Mouse (Mus musculus) embryo, embryonic 10.5 days (tissue): Measurements from ENCODE around the gene Tmem63b.
A peak's percentile ranks its signal among the peaks of the same experiment; 100 is the strongest.

Experiments used
- DNase-seq: peaks from one replicate; pipeline ENCODE4 v3.0.0-alpha.2; 2015; ENCODE audit warnings: low spot score

Gene Tmem63b

DNA sequence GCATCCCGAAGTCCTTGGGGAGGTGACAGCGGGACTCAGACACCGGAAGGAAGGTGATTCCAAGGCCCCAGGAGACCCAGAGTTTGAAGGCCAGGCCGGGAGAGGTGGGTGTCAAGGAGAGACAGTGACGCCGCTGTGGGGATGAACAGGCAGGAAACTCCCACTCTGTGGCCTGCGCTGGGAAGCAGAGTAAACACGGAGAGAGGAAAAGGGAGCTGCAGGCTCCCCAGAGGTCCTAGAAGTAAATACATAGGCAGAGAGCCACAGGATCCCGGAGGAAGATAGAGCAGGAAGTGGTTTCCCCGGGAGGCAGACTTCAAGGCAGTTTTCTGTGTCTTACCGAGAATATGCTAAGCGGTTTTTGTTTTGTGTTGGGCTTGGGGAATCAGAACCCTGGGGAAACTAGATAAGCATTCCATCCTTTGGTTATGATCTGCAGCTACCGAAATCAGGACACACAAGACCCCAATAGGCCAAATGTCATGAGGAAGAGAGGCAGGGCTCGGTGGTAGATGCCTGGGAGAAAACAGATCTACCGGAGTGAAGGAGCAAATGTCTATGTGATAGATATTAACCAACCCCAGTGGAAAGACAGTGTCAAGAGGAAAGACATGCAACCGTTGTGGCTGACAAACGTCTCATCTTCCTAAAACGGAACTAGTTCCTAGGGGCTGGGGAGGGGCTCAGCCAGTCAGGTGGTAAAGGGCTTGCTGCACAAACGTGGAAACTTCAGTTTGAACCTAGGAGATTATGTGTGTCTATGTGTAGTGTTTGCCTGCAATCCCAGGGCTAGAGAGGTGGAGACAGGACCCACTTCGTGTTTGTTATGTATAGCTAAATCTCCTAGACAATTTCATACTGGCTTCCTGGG is 67.1 kb downstream of the Tmem63b start:
- no peak for DNase-seq

GRCm38 (mm10) chr17:45618941-45619385 is 67.7 kb downstream of the Tmem63b start:
- DNase-seq = peak; percentile 76

DNA sequence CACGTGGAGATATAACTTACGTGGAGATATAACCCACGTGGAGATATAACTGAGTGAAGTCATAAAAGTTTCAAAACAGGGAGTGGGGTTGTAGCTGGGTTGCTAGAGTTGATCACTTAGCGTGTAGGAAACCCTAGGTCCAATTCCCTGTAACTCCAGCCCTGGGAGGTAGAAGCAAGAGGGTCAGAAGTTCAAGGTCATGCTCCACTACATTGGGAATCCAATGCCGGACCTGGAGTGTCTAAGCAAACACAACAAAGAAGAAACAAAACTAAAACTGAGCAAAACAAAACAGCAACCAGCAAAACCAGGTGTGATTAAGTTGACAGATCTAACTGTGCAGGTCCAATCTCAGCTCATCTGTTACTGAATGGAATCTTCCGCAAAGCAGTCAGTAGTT is 69.0 kb downstream of the Tmem63b start:
- no peak for DNase-seq

DNA sequence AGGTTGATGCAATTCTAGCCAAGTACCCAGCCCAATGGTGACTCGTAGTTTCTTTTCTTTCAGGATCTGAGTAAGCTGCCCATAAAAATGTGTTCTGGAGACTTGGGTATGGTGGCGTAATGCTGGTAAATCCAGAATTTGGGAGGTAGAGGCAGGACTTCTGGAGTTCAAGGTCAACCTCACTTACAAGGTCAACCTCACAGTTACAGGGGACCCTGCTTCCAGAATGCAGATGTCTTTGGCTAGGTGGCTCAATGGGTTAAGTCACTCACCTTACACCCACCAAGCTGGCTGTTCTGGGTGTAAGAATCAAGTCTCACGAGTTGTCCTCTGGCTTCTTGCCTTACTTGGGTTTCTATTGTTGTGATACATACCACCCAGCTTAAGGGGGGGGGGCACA is 70.0 kb downstream of the Tmem63b start:
- DNase-seq = no peak

GRCm38 (mm10) chr17:45616046-45616650 is 70.6 kb downstream of the Tmem63b start:
- DNase-seq = no peak

DNA sequence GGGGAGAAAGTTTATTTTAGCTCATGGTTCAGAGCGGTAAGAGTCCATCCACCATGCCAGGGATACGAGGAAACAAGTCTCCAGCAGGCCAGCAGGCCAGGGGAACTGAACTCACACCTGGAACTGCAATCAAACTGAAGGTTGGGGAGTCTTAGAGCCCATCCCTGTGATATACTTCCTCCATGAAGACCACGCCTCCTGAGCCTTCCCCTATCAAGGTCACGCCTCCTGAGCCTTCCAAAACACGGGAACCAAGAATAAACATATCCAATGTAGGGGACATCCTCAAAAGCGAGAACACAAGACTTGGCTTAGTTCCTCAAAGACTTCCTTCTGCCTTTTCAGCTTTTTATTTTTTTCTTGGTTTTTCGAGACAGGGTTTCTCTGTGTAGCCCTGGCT is 73.8 kb downstream of the Tmem63b start:
- DNase-seq = no peak

DNA sequence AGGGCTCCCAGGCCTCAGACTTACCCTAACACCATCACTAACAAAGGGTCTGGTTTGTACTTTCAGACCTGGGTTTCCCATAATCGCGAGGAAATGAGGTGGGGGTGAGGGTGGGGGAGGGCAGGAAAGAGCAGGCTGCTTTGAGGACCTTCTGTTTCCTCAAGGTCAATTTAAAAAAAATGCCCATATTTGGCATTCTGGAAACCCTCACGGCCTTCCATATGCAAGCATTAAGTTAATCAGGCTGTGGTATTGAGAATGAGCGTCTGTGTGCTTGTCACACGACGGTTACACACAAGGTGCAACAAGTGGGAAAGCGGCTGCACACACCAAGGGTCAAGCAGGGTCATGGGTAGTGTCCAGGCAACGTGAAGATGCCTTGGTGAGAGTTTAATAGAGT is 74.7 kb downstream of the Tmem63b start:
- DNase-seq = no peak
